Mouse (Mus musculus) heart, embryonic 15.5 days (tissue): ENCODE results near the gene Nt5c3. TPM values are rescaled to one million over a fixed set of nuclear protein-coding genes. Genes with fewer than 3 reads are reported as not detected.

Source experiments
- ATAC-seq: fragments of 200-750 bp; cut with Nextera tagmentation; replicated peaks from 2 replicates; pipeline ENCODE4 v1.8.0; 2017; ENCODE audit warnings: low read depth, moderate TSS enrichment; ENCODE audit not compliant: insufficient number of reproducible peaks, insufficient read depth, low FRiP score
- H3K27ac ChIP-seq: fragments of 300-500 bp; sonication (generic); 2 replicates; pipeline ENCODE4 v1.5.1; 2015; ENCODE audit warnings: mild to moderate bottlenecking, inconsistent platforms
- H3K27me3 ChIP-seq: fragments of 300-500 bp; sonication (generic); 2 replicates; pipeline ENCODE4 v1.6.1; 2015; ENCODE audit warnings: inconsistent platforms
- H3K36me3 ChIP-seq: fragments of 300-500 bp; sonication (generic); 2 replicates; pipeline ENCODE4 v1.6.1; 2015; ENCODE audit warnings: mild to moderate bottlenecking, inconsistent platforms
- H3K4me1 ChIP-seq: fragments of 300-500 bp; sonication (generic); replicated peaks from 2 replicates; pipeline ENCODE4 v1.6.1; 2015; ENCODE audit warnings: inconsistent platforms
- H3K4me2 ChIP-seq: fragments of 300-500 bp; sonication (generic); 2 replicates; pipeline ENCODE4 v1.6.1; 2015; ENCODE audit warnings: inconsistent platforms, mild to moderate bottlenecking, moderate library complexity
- H3K4me3 ChIP-seq: fragments of 300-500 bp; sonication (generic); 2 replicates; pipeline ENCODE4 v1.5.1; 2015; ENCODE audit warnings: mild to moderate bottlenecking, inconsistent platforms
- H3K9ac ChIP-seq: fragments of 300-500 bp; sonication (generic); 2 replicates; pipeline ENCODE4 v1.6.1; 2015; ENCODE audit warnings: mild to moderate bottlenecking, inconsistent platforms
- H3K9me3 ChIP-seq: fragments of 300-500 bp; sonication (generic); replicated peaks from 2 replicates; pipeline ENCODE4 v1.6.1; 2016; ENCODE audit warnings: inconsistent platforms
- WGBS: fragments of 180-500 bp; shearing (Covaris S2); methylation state at CpG from one replicate; pipeline ENCODE4 v1.1.7; 2015; ENCODE audit warnings: mixed read lengths; 5-methylcytosine and 5-hydroxymethylcytosine counted together
- polyA plus RNA-seq: library from polyadenylated mRNA; unstranded; fragments of >200 nt; fragmentation: Nextera tagmentation; extraction: Ambion mirVana; gene quantifications from 2 replicates; pipeline ENCODE4 v1.2.1, GENCODE M21; 2015

The Nt5c3 gene
- polyA plus RNA-seq, 1 experiment from 2014 or later, result 71.7 TPM

GRCm38 (mm10) chr6:56902606-56903520 lies 20.9 kb downstream of the Nt5c3 start:
- H3K27me3 ChIP-seq, result no peaks in the 10 kb centered on the region
- H3K4me3 ChIP-seq, result no peak overlapping the region
- H3K4me1 ChIP-seq, result peaks cover 46% of the 10 kb centered on the region
- H3K4me2 ChIP-seq, result 0 out of 2 replicates have a peak overlapping the region, but pooled peaks have one; percentile 59
- ATAC-seq, result peak; percentile 19; the same call in 1 of the 2 replicates
- no peaks in the 10 kb centered on the region for H3K36me3 ChIP-seq
- WGBS, result 65% methylated on average over 7 of the region's 7 CpGs
- peak overlapping the region; percentile 74; the same call in 1 of the 2 replicates for H3K27ac ChIP-seq
- no peak overlapping the region for H3K9ac ChIP-seq
- H3K9me3 ChIP-seq, result no peaks in the 10 kb centered on the region

- 13% methylated on average over 12 of the region's 12 CpGs for WGBS
- H3K4me2 ChIP-seq, result peak overlapping the region; percentile 59
- H3K36me3 ChIP-seq, result no peaks in the 10 kb centered on the region
- H3K27ac ChIP-seq, result peak overlapping the region; percentile 74
- H3K9ac ChIP-seq, result peak overlapping the region; percentile 26
- peaks cover 46% of the 10 kb centered on the region for H3K4me1 ChIP-seq
- H3K27me3 ChIP-seq, result no peaks in the 10 kb centered on the region
- H3K9me3 ChIP-seq, result no peaks in the 10 kb centered on the region
- ATAC-seq, result peak; percentile 62
- peak overlapping the region; percentile 46 for H3K4me3 ChIP-seq
These were observed 21.8 kb downstream of the Nt5c3 start for GRCm38 (mm10) chr6:56901824-56902386.

DNA sequence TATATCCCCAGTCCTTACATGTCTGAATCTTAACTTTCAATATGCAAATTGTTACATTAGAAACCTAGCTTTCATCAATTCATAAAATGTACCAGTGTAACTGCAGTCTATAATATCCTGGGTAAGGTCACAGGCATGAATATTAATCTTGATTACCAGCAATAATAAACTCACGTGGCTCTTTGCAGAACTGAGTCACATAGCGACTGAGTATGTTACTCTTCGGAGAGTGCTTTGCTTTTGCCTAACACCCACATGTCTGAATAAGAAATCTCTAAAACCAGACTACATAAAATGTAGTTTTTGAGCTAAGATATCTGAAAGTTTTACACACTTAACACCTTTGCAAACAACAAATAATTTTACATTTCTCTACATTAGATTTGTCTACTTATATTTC lies 22.4 kb downstream of the Nt5c3 start:
- H3K4me3 ChIP-seq, result peak overlapping the region; percentile 46
- H3K27ac ChIP-seq, result peak overlapping the region; percentile 74
- H3K4me1 ChIP-seq, result peaks cover 45% of the 10 kb centered on the region
- H3K9ac ChIP-seq, result no peak overlapping the region
- no peak for ATAC-seq
- peak overlapping the region; percentile 59 for H3K4me2 ChIP-seq
- 52% methylated on average over 3 of the region's 3 CpGs for WGBS
- no peaks in the 10 kb centered on the region for H3K27me3 ChIP-seq
- H3K9me3 ChIP-seq, result no peaks in the 10 kb centered on the region
- no peaks in the 10 kb centered on the region for H3K36me3 ChIP-seq

GRCm38 (mm10) chr6:56899601-56900000 lies 24.1 kb downstream of the Nt5c3 start:
- no peaks in the 10 kb centered on the region for H3K36me3 ChIP-seq
- H3K27me3 ChIP-seq, result no peaks in the 10 kb centered on the region
- H3K9ac ChIP-seq, result no peak overlapping the region
- peaks cover 38% of the 10 kb centered on the region for H3K4me1 ChIP-seq
- H3K4me2 ChIP-seq, result peak overlapping the region; percentile 31
- 46% methylated on average over 3 of the region's 3 CpGs for WGBS
- H3K9me3 ChIP-seq, result no peaks in the 10 kb centered on the region
- peak overlapping the region; percentile 1; the same call in 1 of the 2 replicates for H3K4me3 ChIP-seq
- peak overlapping the region; percentile 67 for H3K27ac ChIP-seq
- ATAC-seq, result no peak; the same call in 1 of the 2 replicates

DNA sequence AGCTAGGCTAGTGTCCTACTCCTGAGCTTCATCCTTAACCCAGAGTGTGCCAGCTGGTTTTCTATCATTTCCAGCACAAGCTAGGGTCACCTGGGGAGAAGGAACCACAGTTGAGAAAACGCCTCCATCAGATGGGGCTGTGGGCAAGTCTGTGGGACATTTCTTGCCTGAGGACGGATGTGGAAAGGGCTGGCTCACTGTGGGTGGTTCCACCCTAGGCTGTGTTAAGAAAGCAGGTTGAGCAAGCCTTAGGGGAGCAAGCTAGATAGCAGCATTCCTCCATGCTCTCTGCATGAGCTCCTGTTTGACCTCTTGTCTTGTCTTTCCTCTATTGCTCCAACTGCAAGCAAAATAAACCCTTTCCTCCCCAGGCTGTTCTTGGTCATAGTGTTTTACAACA lies 33.0 kb downstream of the Nt5c3 start:
- Histone ChIP-seq H3K4me2 (no peak overlapping the region), H3K4me3 (no peak overlapping the region), H3K36me3 (peaks cover 42% of the 10 kb centered on the region), H3K4me1 (no peaks in the 10 kb centered on the region), H3K27ac (no peak overlapping the region), H3K9ac (no peak overlapping the region), H3K27me3 (no peaks in the 10 kb centered on the region), H3K9me3 (no peaks in the 10 kb centered on the region)
- ATAC-seq, result no peak
- 87% methylated on average over 2 of the region's 2 CpGs for WGBS

- H3K4me1 ChIP-seq, result no peaks in the 10 kb centered on the region
- H3K4me3 ChIP-seq, result no peak overlapping the region
- 90% methylated on average over 6 of the region's 6 CpGs for WGBS
- no peak overlapping the region for H3K27ac ChIP-seq
- H3K4me2 ChIP-seq, result no peak overlapping the region
- H3K36me3 ChIP-seq, result peaks cover 48% of the 10 kb centered on the region
- ATAC-seq, result no peak
- no peak overlapping the region for H3K9ac ChIP-seq
- H3K9me3 ChIP-seq, result no peaks in the 10 kb centered on the region
- no peaks in the 10 kb centered on the region for H3K27me3 ChIP-seq
These were observed 35.2 kb downstream of the Nt5c3 start for GRCm38 (mm10) chr6:56888561-56888960.

DNA sequence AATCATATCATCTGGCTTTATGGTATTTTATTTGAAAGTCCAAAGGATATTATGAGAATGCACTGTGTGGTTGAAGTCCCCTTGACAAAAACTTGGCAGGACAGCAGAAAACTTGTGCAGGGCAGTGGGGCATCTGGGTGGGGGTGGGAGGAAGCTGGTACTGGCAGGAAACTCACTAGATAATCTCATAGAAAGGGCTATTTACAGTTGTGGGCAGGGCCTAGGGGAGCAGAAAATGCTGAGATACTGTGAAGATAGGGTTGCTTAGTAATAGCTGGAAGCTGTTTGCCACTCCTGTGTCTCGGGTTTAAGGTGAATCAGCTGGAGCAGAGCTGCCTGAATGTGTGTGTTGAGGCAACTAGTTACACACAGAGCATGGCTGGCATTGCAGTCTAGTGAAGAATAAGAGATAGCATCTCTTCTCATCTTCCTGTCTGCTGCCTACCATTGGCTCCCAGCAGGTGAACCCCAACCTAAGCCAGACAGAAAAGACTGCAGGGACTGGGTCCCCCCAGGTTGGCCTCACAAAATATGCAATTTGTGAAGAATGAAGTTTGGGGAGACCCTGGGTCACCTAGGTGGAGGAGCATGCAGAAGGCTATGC lies 44.3 kb downstream of the Nt5c3 start:
- H3K9ac ChIP-seq, result no peak overlapping the region
- H3K27ac ChIP-seq, result peak overlapping the region; percentile 44
- no peaks in the 10 kb centered on the region for H3K27me3 ChIP-seq
- ATAC-seq, result peak; percentile 82
- H3K36me3 ChIP-seq, result peaks cover 37% of the 10 kb centered on the region
- H3K4me3 ChIP-seq, result no peak overlapping the region
- no peak overlapping the region for H3K4me2 ChIP-seq
- H3K9me3 ChIP-seq, result no peaks in the 10 kb centered on the region
- H3K4me1 ChIP-seq, result peaks cover 16% of the 10 kb centered on the region
- WGBS, result 24% methylated on average over 1 of the region's 1 CpGs

DNA sequence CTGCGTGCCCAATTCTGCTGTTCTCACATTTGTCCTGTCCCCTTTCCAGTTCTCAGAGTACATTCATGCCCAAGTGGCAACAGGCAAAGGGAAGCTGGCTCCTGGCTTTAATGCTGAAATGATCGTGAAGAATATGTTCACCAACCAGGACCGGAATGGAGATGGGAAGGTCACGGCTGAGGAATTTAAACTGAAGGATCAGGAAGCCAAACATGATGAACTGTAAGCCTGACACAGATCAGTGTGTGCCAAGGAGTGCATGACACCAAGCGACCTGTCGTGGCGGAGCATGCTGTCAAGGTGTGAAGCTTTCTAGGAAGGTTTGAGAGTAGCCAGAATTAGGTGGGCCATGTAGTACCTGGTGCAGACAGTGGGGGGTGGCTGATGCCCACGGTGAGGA lies 45.7 kb downstream of the Nt5c3 start:
- peak overlapping the region; percentile 44 for H3K27ac ChIP-seq
- H3K9me3 ChIP-seq, result no peaks in the 10 kb centered on the region
- H3K9ac ChIP-seq, result no peak overlapping the region
- WGBS, result 86% methylated on average over 8 of the region's 8 CpGs
- H3K4me1 ChIP-seq, result peaks cover 16% of the 10 kb centered on the region
- no peak overlapping the region for H3K4me3 ChIP-seq
- no peak overlapping the region for H3K4me2 ChIP-seq
- peaks cover 25% of the 10 kb centered on the region for H3K36me3 ChIP-seq
- no peak for ATAC-seq
- no peaks in the 10 kb centered on the region for H3K27me3 ChIP-seq

- Histone ChIP-seq H3K27ac (no peak overlapping the region), H3K4me2 (no peak overlapping the region), H3K4me3 (no peak overlapping the region), H3K27me3 (no peaks in the 10 kb centered on the region), H3K9ac (no peak overlapping the region), H3K9me3 (no peaks in the 10 kb centered on the region), H3K4me1 (peaks cover 16% of the 10 kb centered on the region), H3K36me3 (peaks cover 21% of the 10 kb centered on the region)
- WGBS, result 52% methylated on average over 4 of the region's 4 CpGs
- ATAC-seq, result no peak
These were observed 46.9 kb downstream of the Nt5c3 start for GRCm38 (mm10) chr6:56876870-56877269.

DNA sequence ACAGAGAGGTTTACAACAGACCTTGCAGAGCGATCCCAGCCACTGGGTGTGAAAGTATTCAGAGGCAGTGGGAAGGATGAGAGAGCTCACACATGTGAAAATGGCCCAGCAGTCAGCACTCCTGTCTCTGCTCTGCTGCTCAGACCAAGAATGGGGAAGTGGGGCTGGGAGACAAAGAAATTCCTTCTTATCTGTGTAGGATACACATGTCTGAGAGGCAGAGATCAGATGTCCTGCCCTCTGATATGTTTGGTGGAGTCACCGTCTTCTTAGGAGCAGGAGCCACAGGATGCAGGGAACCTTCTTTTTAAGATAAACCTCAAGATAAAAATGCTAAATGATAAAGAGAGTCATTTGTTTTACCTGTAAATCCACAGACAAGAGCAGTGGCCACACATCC lies 53.7 kb downstream of the Nt5c3 start:
- ATAC-seq, result no peak
- H3K27me3 ChIP-seq, result no peaks in the 10 kb centered on the region

DNA sequence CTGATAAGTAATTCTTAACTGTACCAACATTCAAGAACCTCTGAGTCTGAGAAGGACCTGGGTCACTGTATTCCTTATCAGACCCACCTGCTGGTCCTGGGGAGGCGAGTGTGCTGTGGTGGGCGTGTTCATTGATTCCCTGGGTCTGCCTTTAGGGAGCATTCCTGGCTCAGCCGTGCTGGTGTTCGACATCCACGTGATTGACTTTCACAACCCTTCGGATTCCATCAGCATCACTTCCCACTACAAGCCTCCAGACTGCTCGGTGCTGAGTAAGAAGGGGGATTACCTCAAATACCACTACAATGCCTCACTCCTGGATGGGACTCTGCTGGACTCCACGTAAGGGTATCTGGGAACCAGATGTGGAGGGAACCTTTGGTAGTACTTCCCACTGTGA lies 55.2 kb downstream of the Nt5c3 start:
- no peak overlapping the region for H3K4me3 ChIP-seq
- H3K4me1 ChIP-seq, result peaks cover 3% of the 10 kb centered on the region
- no peak overlapping the region for H3K9ac ChIP-seq
- no peak for ATAC-seq
- no peaks in the 10 kb centered on the region for H3K27me3 ChIP-seq
- H3K36me3 ChIP-seq, result peaks cover 4% of the 10 kb centered on the region
- no peak overlapping the region for H3K4me2 ChIP-seq
- H3K9me3 ChIP-seq, result no peaks in the 10 kb centered on the region
- 60% methylated on average over 8 of the region's 8 CpGs for WGBS
- no peak overlapping the region for H3K27ac ChIP-seq

More for the DNA sequence above, 53.7 kb downstream of the Nt5c3 start:
- Histone ChIP-seq H3K4me3 (no peak overlapping the region), H3K4me1 (peaks cover 3% of the 10 kb centered on the region), H3K27ac (no peak overlapping the region), H3K9me3 (no peaks in the 10 kb centered on the region), H3K4me2 (no peak overlapping the region), H3K36me3 (peaks cover 8% of the 10 kb centered on the region), H3K9ac (no peak overlapping the region)
- WGBS, result 34% methylated on average over 2 of the region's 2 CpGs
